Mouse (Mus musculus) stomach, postnatal 0 days (tissue): Measurements from ENCODE around the gene Olfr746.

Source experiments
- CTCF ChIP-seq: IDR thresholded peaks from 2 replicates; pipeline ENCODE4 v1.5.1; 2016; ENCODE audit warnings: antibody characterized with exemption, low read depth, mild to moderate bottlenecking, moderate library complexity
- EP300 ChIP-seq: optimal IDR thresholded peaks from 2 replicates; pipeline ENCODE3; 2016; ENCODE audit warnings: antibody characterized with exemption

GRCm38 (mm10) chr14:50639088-50639487 lies 7.8 kb upstream of the Olfr746 start, which contains the start of gene Olfr745:
- no peak for TF ChIP-seq CTCF
- no peak for TF ChIP-seq EP300
